Mouse (Mus musculus) hindlimb bud, embryonic 11.5 days (tissue): ENCODE data around the gene Bank1.

Experiments used
- DNase-seq: peaks from one replicate; pipeline ENCODE4 v3.0.0-alpha.2; 2012; ENCODE audit warnings: low read depth, low spot score; ENCODE audit errors: extremely low spot score

Gene Bank1

DNA sequence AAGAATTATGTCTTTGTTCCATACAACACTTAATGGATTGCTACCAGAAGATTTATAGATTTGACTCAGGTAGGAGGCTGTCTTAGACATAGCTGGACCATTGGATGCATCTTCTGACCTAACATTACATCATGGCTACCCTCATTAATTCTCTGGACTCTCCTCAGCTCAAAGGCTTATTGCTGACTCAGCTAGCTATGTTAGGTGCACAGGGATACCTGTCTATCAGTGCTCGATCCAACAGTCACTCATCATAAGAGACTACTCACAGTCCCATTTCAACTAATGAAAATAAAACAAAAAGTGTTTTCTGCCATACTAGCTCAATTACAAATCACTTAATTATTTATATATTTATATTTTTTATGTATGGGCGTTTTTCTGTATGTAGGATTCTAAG is 308.3 kb downstream of the Bank1 start:
- no peak for DNase-seq

DNA sequence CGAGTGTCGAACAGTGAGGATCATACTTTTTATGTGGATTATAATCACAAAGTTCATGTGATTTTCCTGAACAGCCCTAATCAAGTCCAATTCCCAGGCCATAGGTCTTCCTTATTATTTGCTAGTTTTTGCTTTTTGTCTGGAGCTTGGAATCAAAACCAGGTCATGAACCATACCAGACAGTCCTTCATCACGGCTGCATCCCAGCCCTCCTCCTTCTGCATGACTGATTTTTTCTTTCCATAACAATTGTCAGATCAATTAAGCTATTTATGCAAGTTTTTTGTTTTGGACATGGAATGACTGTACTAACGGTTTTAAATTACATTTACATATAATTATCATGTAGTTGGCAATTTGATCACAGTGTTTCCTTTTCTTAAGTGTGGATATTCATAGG is 315.2 kb downstream of the Bank1 start:
- DNase-seq = no peak

DNA sequence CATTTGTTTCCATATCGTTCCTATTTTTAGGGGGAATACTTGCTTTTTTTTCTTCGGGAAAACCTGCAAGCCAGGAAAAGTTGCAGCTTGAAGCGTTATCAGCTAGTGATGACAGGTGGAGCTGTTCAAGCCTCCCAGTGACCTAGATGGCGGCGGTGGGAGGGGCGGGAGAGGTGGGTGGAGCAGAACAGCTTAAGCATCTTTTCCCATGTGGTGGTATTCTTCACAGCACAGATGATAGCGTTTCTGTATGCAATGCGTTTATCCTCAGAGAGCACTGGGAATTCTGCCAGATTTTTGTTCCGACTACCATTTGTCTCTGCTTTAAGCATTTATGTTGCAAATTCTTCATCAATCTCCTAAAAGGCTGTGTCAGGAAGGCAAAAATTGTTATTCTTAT is 318.0 kb downstream of the Bank1 start:
- DNase-seq = no peak

DNA sequence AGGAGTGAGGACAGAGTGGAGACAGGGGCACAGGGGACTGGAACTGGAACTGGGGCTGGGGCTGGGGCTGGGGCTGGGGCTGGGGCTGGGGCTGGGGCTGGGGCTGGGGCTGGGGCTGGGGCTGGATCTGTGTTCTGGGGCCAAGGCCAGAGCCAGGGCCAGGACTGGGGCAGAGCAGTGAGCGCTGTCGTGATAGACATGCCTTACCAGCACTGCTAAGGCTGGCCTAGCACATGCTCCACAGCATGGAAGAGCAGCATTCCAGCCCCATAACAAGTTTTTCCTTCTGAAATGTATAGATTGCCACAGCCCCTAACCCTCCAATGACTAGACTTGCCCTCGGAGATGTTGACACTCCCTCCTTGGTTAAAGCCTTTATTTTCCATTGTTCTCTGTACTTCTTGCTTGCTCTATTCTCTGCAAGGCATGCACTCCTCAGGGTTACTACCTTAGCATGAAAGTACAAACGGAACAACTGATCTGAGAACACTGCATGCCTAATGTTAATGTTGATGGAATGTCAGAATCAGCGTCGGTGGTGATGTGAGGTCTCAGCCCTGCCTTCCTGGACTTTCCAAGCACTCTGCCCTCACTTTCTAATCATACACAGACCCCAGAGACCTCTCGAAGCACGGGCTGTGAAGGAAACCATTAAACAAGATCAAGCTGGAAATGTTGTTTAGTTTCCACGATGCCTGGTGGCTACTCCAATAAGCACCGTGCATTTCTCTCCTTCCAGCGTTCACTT is 318.6 kb downstream of the Bank1 start:
- no peak for DNase-seq
